Mouse (Mus musculus): ENCODE data around the gene Col4a4. TPM values are rescaled to one million over a fixed set of nuclear protein-coding genes. Genes with fewer than 3 reads are reported as not detected.

The Col4a4 gene
- total RNA-seq, 2 experiments from 2014 or later: not detected

DNA sequence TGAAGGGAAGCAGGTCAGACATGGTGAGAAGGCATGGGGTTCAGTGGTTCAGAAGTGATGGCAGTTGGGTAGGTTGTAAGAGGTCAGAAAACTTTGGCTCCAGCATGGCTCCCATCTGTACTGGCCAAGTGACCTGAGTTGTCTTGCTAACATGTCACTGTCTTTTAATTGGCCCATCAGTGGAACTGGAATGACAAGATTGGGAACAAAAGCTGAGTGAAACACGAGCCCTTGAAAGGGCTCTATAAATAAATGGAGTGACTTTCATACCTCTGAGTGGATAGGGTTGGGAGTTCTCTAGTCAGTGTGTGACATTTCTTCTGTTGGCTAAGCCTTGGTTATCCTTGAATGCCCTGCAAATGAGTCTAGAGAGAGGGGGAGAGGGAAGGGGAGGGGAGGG, 146.5 kb downstream of the Col4a4 start:
- no peak for ATAC-seq (replicated peaks; ENCODE audit: low FRiP score, low TSS enrichment, poor library complexity, severe bottlenecking)

GRCm38 (mm10) chr1:82437273-82437672, 149.4 kb downstream of the Col4a4 start:
- no peak for ATAC-seq (replicated peaks; ENCODE audit: low FRiP score, low TSS enrichment, poor library complexity, severe bottlenecking)

- ATAC-seq (replicated peaks; ENCODE audit: low FRiP score, low TSS enrichment, poor library complexity, severe bottlenecking): no peak
Measured at GRCm38 (mm10) chr1:82433649-82434005, 153.0 kb downstream of the Col4a4 start.

- no peak for ATAC-seq (replicated peaks; ENCODE audit: low FRiP score, low TSS enrichment, poor library complexity, severe bottlenecking)
Measured at GRCm38 (mm10) chr1:82432919-82433648, 153.6 kb downstream of the Col4a4 start.

DNA sequence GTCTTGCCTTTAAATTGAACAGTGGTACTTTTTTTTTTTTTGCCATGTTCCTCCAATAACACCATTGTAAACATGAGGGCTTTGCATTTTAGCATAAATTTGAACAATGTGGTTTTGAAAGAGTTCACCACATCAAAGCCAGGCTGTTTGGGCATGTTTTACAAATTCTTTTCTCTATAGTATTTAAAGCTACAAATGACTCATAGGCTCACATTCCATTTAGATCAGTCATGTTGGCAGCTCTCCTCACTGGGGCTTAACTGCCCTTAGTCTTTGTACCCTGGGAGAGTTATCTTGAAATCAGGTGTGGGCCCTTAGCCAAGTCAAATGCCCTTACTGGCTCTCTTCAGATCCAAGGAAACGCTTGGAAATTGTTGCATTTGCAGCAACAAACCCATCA, 157.6 kb downstream of the Col4a4 start:
- ATAC-seq (replicated peaks; ENCODE audit: low FRiP score, low TSS enrichment, poor library complexity, severe bottlenecking): no peak

GRCm38 (mm10) chr1:82427729-82428128, 158.9 kb downstream of the Col4a4 start:
- no peak for ATAC-seq (replicated peaks; ENCODE audit: low FRiP score, low TSS enrichment, poor library complexity, severe bottlenecking)

DNA sequence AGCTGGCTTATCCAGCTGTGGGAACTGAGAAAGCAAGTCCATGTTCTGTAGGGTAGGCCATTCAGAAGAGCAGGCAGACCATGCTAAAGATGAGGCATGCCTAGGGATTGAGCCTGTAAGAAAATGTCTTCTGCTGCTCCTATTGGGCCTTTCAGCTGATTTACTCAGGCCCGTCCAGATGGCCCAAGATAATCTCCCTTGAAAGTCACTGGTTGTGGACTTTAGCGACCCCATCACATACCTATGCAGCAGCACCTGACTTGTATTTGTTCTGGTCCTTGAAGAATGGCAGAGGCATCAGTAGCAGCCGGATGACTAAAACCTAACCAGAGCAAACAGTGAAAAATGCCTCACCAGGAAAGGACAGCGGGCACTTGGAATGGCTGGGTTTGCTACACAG, 171.0 kb downstream of the Col4a4 start:
- no peak for ATAC-seq (replicated peaks; ENCODE audit: low FRiP score, low TSS enrichment, poor library complexity, severe bottlenecking)

DNA sequence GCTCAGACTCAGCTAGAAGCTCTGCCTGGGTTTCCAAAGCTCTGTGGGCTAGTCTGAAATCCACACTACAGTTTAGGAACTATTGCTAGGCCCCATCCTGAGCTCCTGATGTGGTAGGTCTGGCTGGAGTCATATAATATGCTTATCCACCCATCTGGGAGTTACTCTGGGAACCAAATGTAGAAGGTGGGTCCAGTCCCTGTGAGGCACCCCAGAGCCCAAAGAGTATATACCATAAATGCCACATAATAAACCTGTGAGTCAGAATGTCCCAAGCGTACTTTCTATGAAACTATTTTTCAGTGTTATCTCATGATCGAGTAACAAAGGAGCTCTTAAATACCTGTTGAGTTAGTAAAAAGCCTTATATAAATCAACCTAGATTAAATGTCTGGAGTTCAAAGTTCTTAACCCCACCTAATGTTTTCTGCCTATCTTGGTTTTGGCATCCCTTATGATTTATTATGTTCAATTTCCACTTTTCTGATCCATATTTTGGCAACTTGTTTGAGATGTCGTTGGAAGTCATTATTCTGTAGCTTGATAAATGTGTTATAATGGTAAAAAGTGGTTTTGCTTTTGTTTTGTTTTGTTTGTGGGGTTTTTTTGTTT, 172.1 kb downstream of the Col4a4 start:
- no peak for ATAC-seq (replicated peaks; ENCODE audit: low FRiP score, low TSS enrichment, poor library complexity, severe bottlenecking)

- ATAC-seq (replicated peaks; ENCODE audit: low FRiP score, low TSS enrichment, poor library complexity, severe bottlenecking): no peak
Measured at GRCm38 (mm10) chr1:82412085-82412484, 174.6 kb downstream of the Col4a4 start.

- ATAC-seq (replicated peaks; ENCODE audit: low FRiP score, low TSS enrichment, poor library complexity, severe bottlenecking): no peak
Measured at GRCm38 (mm10) chr1:82411521-82411920, 175.1 kb downstream of the Col4a4 start.

- no peak for ATAC-seq (replicated peaks; ENCODE audit: low FRiP score, low TSS enrichment, poor library complexity, severe bottlenecking)
Measured at GRCm38 (mm10) chr1:82410548-82410947, 176.1 kb downstream of the Col4a4 start.

GRCm38 (mm10) chr1:82409271-82409670, 177.4 kb downstream of the Col4a4 start:
- no peak for ATAC-seq (replicated peaks; ENCODE audit: low FRiP score, low TSS enrichment, poor library complexity, severe bottlenecking)

- no peak for ATAC-seq (replicated peaks; ENCODE audit: low FRiP score, low TSS enrichment, poor library complexity, severe bottlenecking)
Measured at GRCm38 (mm10) chr1:82407786-82408185, 178.9 kb downstream of the Col4a4 start.

Other genes starting within 250 kb of the Col4a4 start
- gene Col4a3, start 72 bp upstream of the Col4a4 start, total RNA-seq (2014; fragmentation: Nextera tagmentation): not detected in 2 replicates
- not detected in 2 replicates for gene Col4a3, start 72 bp upstream of the Col4a4 start, total RNA-seq (2017)
- 106 and 145 TPM in 2 replicates for gene Mff, start 138.0 kb upstream of the Col4a4 start, total RNA-seq (2014; fragmentation: Nextera tagmentation)
- gene Mff, start 138.0 kb upstream of the Col4a4 start, total RNA-seq (2017): 77.1 and 95.3 TPM in 2 replicates
- gene Tm4sf20, start 181.6 kb upstream of the Col4a4 start, total RNA-seq (2014; fragmentation: Nextera tagmentation): not detected in 2 replicates
- gene Tm4sf20, start 181.6 kb upstream of the Col4a4 start, total RNA-seq (2017): not detected in 2 replicates
- gene Gm47791, start 184.4 kb upstream of the Col4a4 start, total RNA-seq (2014; fragmentation: Nextera tagmentation): not detected in 2 replicates
- gene Gm47791, start 184.4 kb upstream of the Col4a4 start, total RNA-seq (2017): not detected in 2 replicates

Data from megakaryocyte-erythroid progenitor cell, adult 5-6 weeks (primary cell).